Mouse (Mus musculus) 3134 (cell line): Measurements from ENCODE around the gene Eif5a.
A peak's percentile ranks its signal among the peaks of the same experiment; 100 is the strongest.

Experiments used
- DNase-seq: peaks from one replicate; pipeline ENCODE4 v3.0.0-alpha.2; 2011; ENCODE audit warnings: low spot score; ENCODE audit not compliant: insufficient read length; ENCODE audit errors: extremely low read depth

Eif5a gene

GRCm38 (mm10) chr11:69878399-69878798 is 43.4 kb downstream of the Eif5a start:
- DNase-seq = no peak

- no peak for DNase-seq
These were observed 43.9 kb downstream of the Eif5a start, which contains the start of gene Tmem95 for GRCm38 (mm10) chr11:69877878-69878277. Tmem95 (minus strand) TSS chr11:69878018.

- peak; percentile 82 for DNase-seq
These were observed 44.9 kb downstream of the Eif5a start for GRCm38 (mm10) chr11:69876867-69877266.

GRCm38 (mm10) chr11:69876186-69876585 is 45.6 kb downstream of the Eif5a start:
- no peak for DNase-seq

GRCm38 (mm10) chr11:69872451-69872850 is 49.3 kb downstream of the Eif5a start:
- DNase-seq = peak; percentile 56

- DNase-seq = no peak
These were observed 49.9 kb downstream of the Eif5a start for GRCm38 (mm10) chr11:69871822-69872221.

GRCm38 (mm10) chr11:69870289-69871069 is 51.3 kb downstream of the Eif5a start:
- no peak for DNase-seq

- no peak for DNase-seq
These were observed 54.4 kb downstream of the Eif5a start for GRCm38 (mm10) chr11:69867335-69867734.
